Mouse (Mus musculus) retina, embryonic 14.5 days (tissue): Measurements from ENCODE around the gene Mesp2.
A peak's percentile ranks its signal among the peaks of the same experiment; 100 is the strongest.
"Not testable (repeated sequence)": the region's sequence is repeated elsewhere in the genome, so short reads cannot be mapped to it uniquely, and the experiment has no call there.

Experiments used
- DNase-seq: peaks from one replicate; pipeline ENCODE4 v3.0.0-alpha.2; 2015; ENCODE audit warnings: low spot score

Mesp2 gene

DNA sequence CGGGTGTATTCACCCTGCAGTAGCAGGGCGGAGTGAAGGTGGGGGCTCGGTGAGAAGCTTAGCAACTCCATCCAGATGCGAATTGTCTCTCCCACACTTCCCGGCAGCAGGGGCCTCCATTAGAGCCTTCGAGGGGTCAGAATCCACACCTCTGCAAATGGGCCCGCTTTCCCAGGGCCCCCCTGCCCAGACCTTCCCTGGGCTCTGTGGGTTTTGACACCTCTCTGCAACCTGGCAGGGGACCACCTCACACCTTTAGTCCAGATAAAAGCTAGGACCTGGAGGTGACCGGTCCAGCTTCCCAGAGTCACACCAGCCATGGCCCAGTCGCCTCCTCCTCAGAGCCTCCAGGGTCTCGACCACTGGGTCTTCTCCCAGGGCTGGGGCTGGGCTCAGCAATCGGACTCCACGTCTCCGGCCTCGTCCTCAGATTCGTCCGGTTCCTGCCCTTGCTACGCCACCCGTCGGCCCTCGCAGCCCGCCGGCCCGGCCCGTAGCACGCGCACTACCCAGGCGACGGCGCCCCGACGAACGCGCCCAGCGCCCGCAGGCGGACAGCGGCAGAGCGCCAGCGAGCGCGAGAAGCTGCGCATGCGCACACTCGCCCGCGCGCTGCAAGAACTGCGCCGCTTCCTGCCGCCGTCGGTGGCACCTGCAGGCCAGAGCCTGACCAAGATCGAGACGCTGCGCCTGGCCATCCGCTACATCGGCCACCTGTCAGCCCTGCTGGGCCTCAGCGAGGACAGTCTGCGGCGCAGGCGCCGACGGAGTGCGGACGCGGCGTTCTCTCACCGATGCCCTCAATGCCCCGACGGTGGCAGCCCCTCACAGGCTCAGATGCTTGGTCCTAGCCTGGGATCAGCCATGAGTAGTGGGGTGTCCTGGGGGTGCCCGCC, at the start of gene Mesp2:
Gene Mesp2, plus strand, starts transcription at position 117 of the 896 bp plus-strand sequence.
- peak; percentile 90 for DNase-seq

DNA sequence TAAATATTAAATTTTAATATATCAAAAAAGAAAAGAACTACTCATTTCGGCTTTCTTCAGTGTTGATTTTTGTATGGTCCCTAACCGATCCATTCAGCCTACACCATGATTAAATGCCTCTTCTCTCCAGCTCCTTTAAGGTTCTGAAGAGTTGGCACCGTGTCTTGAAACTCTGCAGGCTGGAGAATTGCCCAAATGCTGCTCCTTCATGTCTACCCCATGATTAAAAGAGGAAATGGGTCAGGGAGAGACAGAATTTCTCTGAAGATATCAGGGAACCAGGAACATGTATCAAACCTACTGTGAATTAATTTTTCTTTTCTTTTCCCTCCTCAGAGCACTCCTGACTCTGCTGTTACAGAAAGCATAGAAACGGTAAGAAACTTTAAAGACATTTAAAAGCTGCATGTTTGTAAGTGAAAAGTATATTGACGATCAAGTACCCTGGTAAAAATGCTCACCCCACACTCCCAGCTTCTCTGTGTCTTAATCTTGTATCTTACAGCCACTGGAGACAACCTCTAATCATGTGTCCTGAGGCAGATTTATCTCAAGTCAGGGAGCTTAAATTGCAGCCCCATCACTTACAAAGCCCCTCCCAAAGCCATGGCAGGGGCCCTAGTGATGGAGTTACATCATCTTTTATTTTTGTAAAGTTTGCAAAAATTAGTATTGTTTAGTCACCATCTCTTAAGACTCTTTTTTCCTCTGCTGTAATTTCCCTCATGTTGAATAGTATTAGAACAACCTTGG, 49.2 kb upstream of the Mesp2 start:
- DNase-seq = no peak

DNA sequence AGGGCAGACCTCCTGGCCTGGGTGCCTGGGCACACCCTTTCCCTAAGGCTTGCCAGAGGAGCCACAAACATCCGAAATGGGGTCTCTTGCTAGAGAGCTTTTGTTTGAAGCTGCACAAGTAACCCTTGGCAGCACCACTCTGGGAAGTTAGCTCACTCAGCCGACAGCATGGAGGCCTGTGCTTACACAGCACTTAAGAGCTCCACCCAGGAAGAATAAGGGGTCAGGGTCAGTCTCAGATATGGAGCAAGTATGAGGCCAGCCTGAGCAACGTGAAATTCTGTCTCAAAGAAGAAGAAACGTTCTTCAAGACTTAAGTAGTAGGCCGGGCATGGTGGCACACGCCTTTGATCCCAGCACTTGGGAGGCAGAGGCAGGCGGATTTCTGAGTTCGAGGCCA, 48.4 kb upstream of the Mesp2 start:
- DNase-seq = no peak

DNA sequence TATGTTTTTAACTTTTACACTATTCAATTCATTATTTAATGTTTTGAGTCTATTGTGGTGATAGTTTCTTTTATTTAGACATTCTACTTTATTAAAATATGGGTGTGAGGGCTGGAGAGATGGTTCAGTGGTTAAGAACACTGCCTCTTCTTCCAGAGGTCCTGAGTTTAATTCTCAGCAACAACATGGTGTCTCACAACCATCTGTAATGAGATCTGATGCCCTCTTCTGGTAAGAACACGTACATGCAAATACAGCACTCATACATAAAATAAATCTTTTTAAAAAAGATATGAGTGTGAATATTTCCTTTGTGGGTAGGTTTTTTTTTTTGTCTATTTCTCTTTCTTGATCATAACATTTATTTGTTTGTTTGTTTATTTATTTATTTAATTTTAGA, 44.5 kb upstream of the Mesp2 start:
- no peak for DNase-seq

DNA sequence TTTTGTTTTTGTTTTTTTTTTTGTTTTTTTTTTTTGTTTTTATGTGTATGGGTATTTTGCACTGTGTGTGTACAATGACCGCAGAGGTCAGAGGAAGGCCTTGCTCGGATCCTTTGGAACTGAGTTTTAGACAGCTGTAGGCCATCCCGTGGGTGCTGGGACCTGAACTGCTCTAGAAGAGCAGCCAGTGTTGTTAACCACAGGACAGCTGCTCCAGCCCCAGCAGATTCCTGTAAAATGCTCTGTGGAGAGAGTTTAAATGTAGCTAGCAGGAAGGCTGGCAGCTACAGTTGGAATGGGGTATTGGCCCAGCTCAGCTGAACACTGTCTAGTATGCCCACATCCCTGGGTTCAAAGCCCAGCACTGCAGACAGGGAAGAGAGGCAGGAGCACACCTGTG, 40.9 kb upstream of the Mesp2 start:
- DNase-seq = no peak

DNA sequence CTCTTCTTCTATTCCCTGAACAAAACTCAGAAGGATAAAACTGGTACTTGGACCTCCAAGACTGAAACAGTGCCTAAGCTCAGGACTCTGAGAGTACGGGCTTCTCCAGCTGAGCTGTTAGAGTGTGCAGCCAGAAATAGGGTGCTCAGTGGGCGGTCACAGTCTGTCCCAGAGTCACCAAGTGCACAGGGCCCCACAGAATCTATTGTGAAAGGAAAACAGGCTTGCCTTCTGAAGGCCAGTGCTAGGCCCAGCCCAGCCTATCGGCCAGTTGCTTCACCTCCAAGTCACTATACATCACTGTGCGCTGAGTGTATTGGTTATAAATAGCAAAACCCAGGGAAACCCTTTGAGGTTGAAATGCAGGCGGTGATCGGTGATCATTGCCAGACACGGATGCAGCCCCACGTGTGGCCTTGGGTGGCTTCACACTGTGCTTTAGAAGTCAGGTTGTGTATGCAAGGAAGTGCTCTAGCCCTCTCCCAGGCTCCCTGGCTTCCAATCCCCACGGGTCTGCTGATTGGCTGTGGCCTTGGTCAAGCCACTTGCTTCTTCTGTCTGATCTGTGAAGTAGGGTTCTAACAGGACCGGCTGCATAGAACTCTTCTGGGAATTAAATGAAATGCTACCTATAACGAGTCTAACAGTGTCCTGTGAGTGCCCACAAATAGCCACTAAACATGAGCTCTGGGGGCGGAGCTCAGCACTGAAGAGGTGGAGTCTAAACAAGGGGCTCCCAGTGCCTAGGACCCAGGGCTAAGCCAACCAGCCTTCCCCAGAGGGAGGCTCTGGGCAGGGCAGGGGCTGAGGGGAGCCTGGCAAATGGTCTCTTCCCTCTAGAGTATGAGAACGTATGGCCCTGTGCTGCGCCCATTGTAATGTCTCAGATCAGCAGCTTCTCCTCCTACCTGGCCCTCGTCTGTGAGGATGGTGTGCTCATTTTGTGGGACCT, 38.7 kb upstream of the Mesp2 start:
- DNase-seq = no peak

DNA sequence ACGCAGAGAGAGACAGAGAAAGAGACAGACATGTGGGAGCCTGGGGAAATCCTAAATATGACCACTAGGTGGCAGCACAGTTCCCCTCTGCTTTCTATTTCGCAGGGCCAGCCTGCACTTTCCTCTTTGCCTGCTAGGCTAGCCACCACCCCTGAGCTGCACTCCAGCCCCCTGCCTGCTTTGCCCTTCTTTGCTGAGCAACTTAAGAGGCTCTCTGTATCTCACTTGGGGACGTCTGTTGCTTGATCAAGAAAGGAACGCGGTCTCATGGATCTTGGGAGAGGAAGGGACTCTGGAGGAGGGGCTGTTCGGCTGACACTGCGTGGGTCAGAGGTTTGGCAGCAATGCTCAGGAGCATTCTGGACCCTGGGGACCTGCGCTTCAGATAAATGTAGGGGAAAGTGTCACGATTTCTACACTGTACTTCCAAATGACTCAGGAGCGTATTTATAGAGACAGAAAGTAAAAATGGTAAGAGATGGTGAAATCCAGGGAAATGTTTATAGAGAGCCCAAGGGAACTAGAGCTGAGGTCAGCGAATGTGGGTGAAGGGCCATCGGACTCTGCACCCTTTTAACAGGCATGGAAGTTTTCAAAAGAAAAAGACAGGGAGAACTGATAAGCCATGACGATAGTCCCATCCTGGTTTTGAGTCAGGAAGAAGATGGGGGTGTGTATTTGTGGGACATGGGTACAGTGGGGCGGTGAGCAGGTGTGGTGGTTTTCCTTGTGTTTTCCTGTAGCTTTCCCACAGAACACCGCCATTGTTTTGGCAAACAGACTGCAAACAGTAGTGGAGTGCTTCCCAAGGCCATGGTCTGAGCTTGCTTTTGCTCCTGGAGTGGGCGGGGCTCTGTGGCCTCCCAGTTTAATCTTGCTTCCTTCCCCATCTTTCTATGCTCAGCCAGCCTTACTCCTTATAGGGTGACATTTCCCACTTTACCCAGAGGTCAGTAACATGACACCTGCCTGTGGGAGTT, 29.6 kb upstream of the Mesp2 start:
- DNase-seq = peak; percentile 95

DNA sequence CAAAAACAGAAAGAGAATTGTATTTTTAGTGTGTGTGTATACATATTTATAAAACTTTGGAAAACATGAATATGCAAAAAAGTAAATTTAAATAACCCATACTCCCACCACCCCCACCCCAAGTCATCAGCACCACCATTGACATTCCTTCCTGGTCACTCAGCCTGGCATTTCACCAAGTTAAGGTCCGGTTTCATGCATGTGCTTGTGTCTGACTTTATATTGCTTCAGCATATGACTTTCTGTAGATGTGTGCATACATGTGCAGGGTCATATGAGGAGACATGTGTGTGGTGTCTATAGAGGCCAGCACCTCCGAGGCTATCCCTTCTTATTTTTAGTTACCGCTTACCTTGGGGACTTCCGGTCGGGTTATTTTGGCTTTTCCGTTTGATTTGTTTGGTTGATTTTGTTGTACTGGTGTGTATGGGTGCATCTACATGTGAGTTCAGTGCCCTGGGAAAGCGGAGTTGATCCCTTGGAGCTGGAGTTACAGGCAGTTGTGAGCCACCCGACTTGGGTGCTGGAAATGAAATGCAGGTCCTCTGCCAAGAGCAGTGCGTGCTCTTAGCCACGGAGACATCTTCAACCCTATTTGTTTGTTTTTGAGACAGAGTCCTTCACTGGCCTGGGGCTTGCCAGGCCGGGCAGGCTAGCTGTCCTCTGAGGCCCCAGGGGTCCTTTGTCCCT, 28.6 kb upstream of the Mesp2 start:
- no peak for DNase-seq

DNA sequence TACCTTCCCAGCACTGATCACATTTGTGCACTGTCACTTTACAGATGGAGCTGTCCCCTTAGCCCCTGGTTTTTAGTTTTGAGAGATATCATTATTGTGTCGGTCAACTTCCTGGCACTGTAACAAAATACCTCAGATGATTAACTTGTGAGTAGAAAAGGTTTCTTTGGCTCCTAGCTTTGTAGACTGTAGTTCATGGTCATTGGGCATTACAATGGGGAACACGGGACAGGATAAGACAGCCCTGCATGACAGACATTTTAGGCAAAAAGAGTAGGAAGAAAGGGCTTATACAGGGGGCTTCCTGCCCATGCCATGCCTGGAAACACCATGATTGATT, 28.0 kb upstream of the Mesp2 start:
- DNase-seq = no peak

DNA sequence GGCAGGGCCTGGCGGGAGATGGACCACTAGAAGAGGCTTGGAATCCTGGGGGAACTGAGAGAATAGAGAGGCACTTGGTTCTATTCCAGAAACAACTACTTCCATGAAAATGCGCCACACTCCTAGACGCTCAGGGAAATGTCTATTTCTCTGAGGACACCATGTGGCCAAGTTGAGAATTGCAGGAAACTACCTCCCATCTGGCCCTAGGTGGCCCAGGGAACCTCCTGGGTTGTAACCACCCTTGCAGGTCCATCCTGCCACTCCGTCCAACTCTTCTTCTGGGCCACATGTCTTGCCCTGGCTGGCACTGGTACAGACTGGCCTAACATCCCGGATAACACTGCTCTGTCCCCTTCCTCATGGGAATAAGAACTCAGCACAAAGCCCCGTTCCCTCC, 24.2 kb upstream of the Mesp2 start:
- DNase-seq = peak; percentile 89

DNA sequence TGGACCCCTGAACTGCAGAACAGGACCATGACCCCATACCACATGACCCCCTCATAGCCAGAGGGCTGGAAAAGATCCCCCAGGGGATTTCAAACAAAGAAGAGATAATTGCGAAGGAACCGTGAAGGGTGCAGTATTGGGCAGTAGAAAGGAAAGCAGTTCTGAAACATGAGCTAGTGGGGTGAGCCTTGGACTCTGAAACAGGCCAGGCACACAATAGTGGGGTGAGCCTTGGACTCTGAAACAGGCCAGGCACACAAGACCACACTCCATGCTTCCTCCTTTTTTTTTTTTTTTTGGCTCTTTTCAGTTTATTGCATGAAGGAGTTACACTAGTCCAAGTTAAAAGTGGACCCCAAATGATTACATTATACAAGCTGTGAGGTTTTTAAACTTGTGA, 20.7 kb upstream of the Mesp2 start:
- DNase-seq = not testable (repeated sequence)

DNA sequence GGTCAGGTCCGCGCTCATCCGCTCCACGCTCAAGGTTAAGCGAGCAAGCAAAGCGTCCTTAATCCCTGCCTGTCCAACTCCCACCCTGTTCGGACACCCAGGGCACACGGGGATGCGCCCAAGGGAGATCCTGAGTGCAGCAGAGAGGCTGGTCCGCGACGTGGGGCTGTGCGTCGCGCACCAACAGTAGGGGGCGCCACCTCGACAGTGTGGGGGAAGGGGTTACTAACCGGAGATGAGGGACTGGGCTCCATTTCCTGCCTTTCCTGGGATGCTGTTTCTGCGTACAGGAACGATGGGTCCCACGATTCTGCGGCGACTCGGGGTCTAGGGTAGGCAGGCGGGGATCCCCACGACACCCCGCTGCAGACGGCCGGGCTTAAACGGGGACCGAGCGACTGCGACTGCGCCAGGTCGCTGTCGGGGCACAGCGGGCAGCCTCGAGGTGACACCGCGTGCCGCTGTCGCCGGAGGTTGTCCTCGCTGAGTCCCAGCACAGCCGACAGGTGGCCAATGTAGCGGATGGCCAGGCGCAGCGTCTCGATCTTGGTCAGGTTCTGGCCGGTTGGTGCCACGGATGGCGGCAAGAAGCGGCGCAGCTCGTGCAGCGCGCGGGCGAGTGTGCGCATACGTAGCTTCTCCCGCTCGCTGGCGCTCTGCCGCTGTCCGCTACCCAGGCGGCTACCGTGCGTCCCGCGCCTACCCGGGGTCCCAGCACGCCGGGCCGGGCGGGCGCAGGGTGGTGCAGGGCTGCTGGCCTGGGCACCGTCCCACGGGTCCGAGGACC, 17.7 kb upstream of the Mesp2 start:
- peak; percentile 64 for DNase-seq

DNA sequence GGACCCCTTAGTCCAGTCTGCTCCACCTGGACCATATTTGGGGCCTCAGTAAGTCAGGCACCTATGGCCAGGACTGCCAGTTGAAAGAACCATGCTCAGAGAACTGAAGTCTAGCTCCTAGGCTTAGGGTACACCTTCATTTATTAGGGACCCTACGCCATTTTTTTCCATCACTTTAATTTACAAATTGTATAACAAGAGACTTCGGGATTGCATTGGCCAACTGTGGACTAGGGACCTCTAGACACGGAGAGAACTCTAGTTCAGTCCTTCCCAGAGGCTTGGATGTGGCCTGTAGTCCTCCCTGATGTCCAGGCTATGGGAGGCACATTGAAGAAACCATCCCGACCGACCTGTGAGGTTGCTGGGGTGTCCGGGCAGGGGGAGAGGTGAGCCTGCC, 16.8 kb upstream of the Mesp2 start, which contains the start of gene Mesp1:
Gene Mesp1, minus strand, starts transcription at position 101 of the 400 bp plus-strand sequence.
- DNase-seq = no peak

DNA sequence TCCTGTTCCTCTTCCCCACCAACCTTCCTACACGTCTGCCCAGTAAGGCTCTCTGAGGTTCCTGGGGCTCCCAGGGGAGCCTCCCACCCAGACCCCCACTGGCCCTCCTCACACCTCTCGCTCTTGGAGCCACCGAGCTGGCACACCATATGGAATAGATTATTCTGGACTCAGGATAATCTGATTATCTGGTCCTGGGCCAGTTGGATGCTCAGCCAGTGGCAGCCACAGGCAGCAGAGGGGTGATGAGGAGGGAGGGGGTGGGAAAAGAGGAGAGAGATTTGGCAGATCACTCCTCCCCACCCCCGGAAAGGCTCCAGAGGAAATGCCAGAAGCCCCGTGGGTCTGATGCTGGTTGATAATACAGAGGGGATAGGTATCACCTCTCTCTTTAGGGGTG, 11.9 kb upstream of the Mesp2 start:
- no peak for DNase-seq

DNA sequence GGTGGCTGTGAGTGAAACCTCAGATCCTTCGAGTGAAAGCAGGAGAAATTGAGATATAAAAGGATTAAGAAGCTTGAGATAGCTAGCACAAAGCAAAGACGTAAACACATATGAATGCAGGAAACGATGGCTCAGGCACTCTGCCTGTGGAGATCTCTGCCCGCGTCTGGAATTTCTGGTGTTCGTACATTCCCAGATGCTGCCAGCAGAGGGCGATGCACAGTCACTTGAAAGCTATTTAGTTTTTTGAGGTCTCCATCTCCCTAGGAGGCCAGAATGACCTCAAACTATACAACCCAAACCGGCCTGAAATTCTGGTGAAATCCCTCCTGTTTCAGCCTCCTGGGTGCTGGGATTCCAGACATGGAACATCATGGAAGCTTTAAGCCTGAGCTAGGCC, 11.5 kb upstream of the Mesp2 start:
- DNase-seq = peak; percentile 91

DNA sequence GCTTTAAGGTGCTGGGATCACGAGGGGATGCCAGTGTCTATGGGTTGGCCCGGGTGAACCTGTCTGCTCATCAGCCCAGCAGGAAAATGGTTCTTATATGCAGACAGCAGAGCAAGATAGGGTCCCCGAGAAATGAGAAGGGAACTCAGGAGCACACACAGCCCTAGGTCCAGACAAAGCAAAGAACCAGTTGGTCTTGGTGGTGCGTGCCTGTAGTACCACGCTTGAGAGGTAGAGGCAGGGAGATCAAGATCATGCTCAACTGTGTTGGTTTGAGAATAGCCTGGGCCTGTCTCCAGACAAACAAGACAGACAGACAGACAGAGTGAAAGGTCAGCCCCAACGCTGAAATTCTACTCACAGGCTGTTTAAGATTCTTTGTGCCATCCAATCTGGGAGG, 11.0 kb upstream of the Mesp2 start:
- DNase-seq = no peak

DNA sequence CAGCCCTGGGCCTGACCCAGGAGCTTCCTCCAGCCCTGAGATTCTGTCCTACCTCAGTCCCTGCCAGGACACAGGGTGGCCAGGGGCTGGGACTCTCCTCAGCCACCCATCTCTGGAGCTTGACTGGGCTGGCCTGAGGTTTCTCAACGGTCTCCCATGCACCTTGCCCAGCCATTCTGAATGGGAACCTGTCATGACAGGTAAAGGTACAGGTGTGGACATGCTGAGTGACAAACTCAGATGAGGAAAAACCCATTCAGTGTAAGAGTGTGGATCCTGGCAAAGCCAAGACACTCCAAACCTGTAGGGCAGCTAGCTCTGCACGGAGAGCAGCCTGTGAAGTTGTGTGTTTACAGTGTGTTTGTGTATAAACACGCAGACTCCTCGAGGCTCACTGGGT, 10.2 kb upstream of the Mesp2 start:
- no peak for DNase-seq

DNA sequence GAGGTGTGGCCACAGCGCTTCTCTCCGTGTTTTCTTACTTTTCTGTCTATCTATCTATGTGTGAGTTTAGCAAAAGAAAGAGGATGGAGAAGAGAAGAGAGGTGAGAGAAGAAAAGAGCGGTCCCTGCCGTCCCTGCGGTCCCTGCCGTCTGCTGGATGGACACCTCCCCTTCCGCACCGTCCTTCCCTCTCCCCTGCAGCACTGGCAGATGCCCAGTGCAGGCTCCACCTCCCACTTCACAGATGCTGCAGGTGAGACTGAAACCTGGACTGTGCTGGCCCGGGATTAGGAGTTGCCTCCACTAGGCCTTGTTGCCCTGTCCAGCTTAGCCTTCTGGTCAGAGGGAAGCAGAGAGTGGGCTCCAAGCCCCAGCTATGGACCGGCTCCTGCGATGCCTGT, 9.1 kb upstream of the Mesp2 start:
- DNase-seq = no peak

DNA sequence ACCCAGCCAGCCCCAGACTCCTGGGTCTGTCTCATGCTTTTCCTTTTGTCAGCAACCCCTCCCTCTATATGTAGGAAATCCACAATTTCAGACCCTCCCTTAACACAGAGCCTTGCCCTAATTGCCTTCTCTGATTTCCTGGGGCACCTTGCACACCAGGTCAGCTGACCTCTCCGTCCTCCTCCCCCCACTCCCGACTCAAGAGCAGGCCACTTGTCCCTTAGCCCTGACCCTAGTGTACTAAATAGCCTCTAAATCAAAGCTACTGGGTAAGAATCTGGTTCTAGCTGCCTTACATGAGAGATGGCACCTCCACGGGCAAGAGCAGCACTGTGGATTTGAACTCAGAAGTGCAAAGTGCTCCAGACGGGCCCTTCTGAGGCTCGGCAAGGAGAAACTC, 8.5 kb upstream of the Mesp2 start:
- DNase-seq = no peak

DNA sequence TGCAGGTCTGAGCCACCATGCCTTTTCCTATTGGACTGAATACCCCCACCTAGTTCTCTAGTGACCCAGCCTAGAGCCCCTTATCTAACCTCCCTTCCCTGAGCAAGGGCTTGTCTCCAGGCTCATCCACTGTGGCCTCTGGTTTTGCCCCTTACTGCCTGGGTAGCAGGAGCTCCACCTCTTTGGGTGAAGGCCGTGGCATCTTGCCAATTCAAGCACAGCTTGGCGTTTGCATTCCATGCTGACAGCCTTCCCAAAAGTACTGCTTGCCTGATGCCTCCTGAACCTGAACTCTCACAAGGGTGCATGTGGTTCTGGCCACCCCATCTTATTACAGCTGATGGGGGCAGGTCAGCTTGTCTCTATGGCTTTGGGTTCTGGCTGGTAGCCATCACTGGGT, 6.6 kb upstream of the Mesp2 start:
- DNase-seq = no peak
